Mouse (Mus musculus) C2C12 (cell line): ENCODE measurements around the gene Triap1. TPM values are rescaled to one million over a fixed set of nuclear protein-coding genes. Genes with fewer than 3 reads are reported as not detected.
A peak's percentile ranks its signal among the peaks of the same experiment; 100 is the strongest.

Experiments used
- H3K27me3 ChIP-seq: one replicate; pipeline ENCODE4 v1.6.1; 2011; ENCODE audit not compliant: control insufficient read depth, insufficient read depth, insufficient read length
- H3K36me3 ChIP-seq: one replicate; pipeline ENCODE4 v1.6.1; 2011; ENCODE audit not compliant: control insufficient read depth, insufficient read depth
- H3K4me3 ChIP-seq: one replicate; pipeline ENCODE4 v1.5.1; 2011; ENCODE audit warnings: mild to moderate bottlenecking, control low read depth; ENCODE audit not compliant: poor library complexity, insufficient read depth, severe bottlenecking
- H3K79me2 ChIP-seq: one replicate; pipeline ENCODE4 v1.6.1; 2011; ENCODE audit not compliant: control insufficient read depth, insufficient read depth
- H3K79me3 ChIP-seq: one replicate; pipeline ENCODE4 v1.6.1; 2011; ENCODE audit warnings: low read depth, control low read depth
- H3ac ChIP-seq: one replicate; pipeline ENCODE3; 2011; ENCODE audit warnings: low read depth; ENCODE audit not compliant: control insufficient read depth, insufficient read length
- CEBPB ChIP-seq: IDR thresholded peaks from one replicate; pipeline ENCODE4 v1.6.1; 2011; ENCODE audit warnings: low read depth, mild to moderate bottlenecking, control low read depth, moderate library complexity
- CTCF ChIP-seq: IDR thresholded peaks from one replicate; pipeline ENCODE4 v1.5.1; 2011; ENCODE audit not compliant: control insufficient read depth, insufficient read depth, insufficient read length
- FOSL1 ChIP-seq: IDR thresholded peaks from one replicate; pipeline ENCODE4 v1.8.0; 2011; ENCODE audit warnings: mild to moderate bottlenecking, low read length; ENCODE audit not compliant: poor library complexity, insufficient read depth, severe bottlenecking
- MAX ChIP-seq: IDR thresholded peaks from one replicate; pipeline ENCODE4 v1.6.1; 2011; ENCODE audit warnings: mild to moderate bottlenecking, control low read depth
- MYOD1 ChIP-seq: IDR thresholded peaks from one replicate; pipeline ENCODE4 v1.6.1; 2011; ENCODE audit warnings: low read depth; ENCODE audit not compliant: control insufficient read depth, insufficient read length
- MYOG ChIP-seq: IDR thresholded peaks from one replicate; pipeline ENCODE4 v1.6.1; 2011; ENCODE audit not compliant: control insufficient read depth, insufficient read length; ENCODE audit errors: extremely low read depth
- USF1 ChIP-seq: IDR thresholded peaks from one replicate; pipeline ENCODE4 v1.6.1; 2011; ENCODE audit warnings: low read depth, mild to moderate bottlenecking, control low read depth, moderate library complexity
- polyA plus RNA-seq: library from polyadenylated mRNA; unstranded; fragments of >200 nt; fragmentation: generic; extraction: Trizol; gene quantifications from one replicate; pipeline ENCODE4 v1.2.1, GENCODE M21; 2012; ENCODE audit warnings: missing spikeins

Gene Triap1
- polyA plus RNA-seq, 1 experiment, result 36.8 TPM

GRCm38 (mm10) chr5:115317645-115318328 lies 23.2 kb upstream of the Triap1 start:
- Histone ChIP-seq H3K79me2 (no peaks in the 10 kb centered on the region), H3K4me3 (no peak overlapping the region), H3ac (no peak overlapping the region), H3K36me3 (no peaks in the 10 kb centered on the region), H3K27me3 (no peaks in the 10 kb centered on the region), H3K79me3 (no peaks in the 10 kb centered on the region)
- no peak for TF ChIP-seq CEBPB
- TF ChIP-seq USF1, result no peak
- TF ChIP-seq MYOD1, result no peak

GRCm38 (mm10) chr5:115319004-115319940 lies 21.8 kb upstream of the Triap1 start:
- Histone ChIP-seq H3K27me3 (no peaks in the 10 kb centered on the region), H3K79me3 (no peaks in the 10 kb centered on the region), H3K4me3 (peak overlapping the region; percentile 23), H3K36me3 (no peaks in the 10 kb centered on the region), H3ac (peak overlapping the region; percentile 14), H3K79me2 (no peaks in the 10 kb centered on the region)
- TF ChIP-seq MAX, result no peak
- TF ChIP-seq CTCF, result peak; percentile 7
- peak; percentile 51 for TF ChIP-seq FOSL1
- no peak for TF ChIP-seq MYOD1

GRCm38 (mm10) chr5:115326256-115326831 lies 14.7 kb upstream of the Triap1 start:
- Histone ChIP-seq H3K27me3 (no peaks in the 10 kb centered on the region), H3K79me3 (peaks cover 39% of the 10 kb centered on the region), H3K36me3 (peaks cover 20% of the 10 kb centered on the region), H3K79me2 (peaks cover 55% of the 10 kb centered on the region), H3ac (peak overlapping the region; percentile 86), H3K4me3 (peak overlapping the region; percentile 78)
- TF ChIP-seq MYOG (no peak), USF1 (no peak), CTCF (no peak), MAX (no peak), CEBPB (no peak), MYOD1 (no peak), FOSL1 (no peak)

GRCm38 (mm10) chr5:115326875-115327609 lies 14.0 kb upstream of the Triap1 start, which contains the start of gene Srsf9:
Gene Srsf9, plus strand, starts transcription at chr5:115327177.
- H3ac ChIP-seq, result peak within 1 kb of the TSS; percentile 86
- peak within 1 kb of the TSS; percentile 78 for H3K4me3 ChIP-seq
- H3K79me3 ChIP-seq, result peaks cover 46% of the 10 kb centered on the region
- TF ChIP-seq FOSL1 (no peak), CEBPB (no peak), MYOG (no peak), MAX (peak; percentile 13)
- H3K27me3 ChIP-seq, result no peaks in the 10 kb centered on the region
- peaks cover 62% of the 10 kb centered on the region for H3K79me2 ChIP-seq
- peaks cover 27% of the 10 kb centered on the region for H3K36me3 ChIP-seq

- peak overlapping the region; percentile 78 for H3K4me3 ChIP-seq
Measured at GRCm38 (mm10) chr5:115327610-115328548, 13.1 kb upstream of the Triap1 start.

More at GRCm38 (mm10) chr5:115327610-115328548, 13.1 kb upstream of the Triap1 start:
- peak overlapping the region; percentile 78 for H3ac ChIP-seq
- H3K27me3 ChIP-seq, result no peaks in the 10 kb centered on the region
- H3K36me3 ChIP-seq, result peaks cover 36% of the 10 kb centered on the region
- H3K79me2 ChIP-seq, result peaks cover 69% of the 10 kb centered on the region
- TF ChIP-seq MYOG (no peak), USF1 (no peak), MYOD1 (no peak), CEBPB (no peak), FOSL1 (no peak), CTCF (no peak), MAX (no peak)
- peaks cover 46% of the 10 kb centered on the region for H3K79me3 ChIP-seq
